Mouse (Mus musculus) lung, postnatal 0 days (tissue): ENCODE results near the gene Atp2b2.

ENCODE experiments used
- CTCF ChIP-seq: IDR thresholded peaks from 2 replicates; pipeline ENCODE4 v1.5.1; 2016; ENCODE audit warnings: antibody characterized with exemption, mild to moderate bottlenecking
- EP300 ChIP-seq: IDR thresholded peaks from 2 replicates; pipeline ENCODE4 v1.6.1; 2016; ENCODE audit warnings: antibody characterized with exemption, mild to moderate bottlenecking, control low read depth

GRCm38 (mm10) chr6:113747284-113747683, 295.1 kb downstream of the Atp2b2 start:
- TF ChIP-seq EP300 (no peak), CTCF (no peak)
